Mouse (Mus musculus): ENCODE measurements at regions not wholly inside any gene's neighbourhood (a gene's known extent, or its start where the extent isn't known, plus 50 kb on each side); places are given as distances from the start of the nearest gene placed in this dataset.

DNA sequence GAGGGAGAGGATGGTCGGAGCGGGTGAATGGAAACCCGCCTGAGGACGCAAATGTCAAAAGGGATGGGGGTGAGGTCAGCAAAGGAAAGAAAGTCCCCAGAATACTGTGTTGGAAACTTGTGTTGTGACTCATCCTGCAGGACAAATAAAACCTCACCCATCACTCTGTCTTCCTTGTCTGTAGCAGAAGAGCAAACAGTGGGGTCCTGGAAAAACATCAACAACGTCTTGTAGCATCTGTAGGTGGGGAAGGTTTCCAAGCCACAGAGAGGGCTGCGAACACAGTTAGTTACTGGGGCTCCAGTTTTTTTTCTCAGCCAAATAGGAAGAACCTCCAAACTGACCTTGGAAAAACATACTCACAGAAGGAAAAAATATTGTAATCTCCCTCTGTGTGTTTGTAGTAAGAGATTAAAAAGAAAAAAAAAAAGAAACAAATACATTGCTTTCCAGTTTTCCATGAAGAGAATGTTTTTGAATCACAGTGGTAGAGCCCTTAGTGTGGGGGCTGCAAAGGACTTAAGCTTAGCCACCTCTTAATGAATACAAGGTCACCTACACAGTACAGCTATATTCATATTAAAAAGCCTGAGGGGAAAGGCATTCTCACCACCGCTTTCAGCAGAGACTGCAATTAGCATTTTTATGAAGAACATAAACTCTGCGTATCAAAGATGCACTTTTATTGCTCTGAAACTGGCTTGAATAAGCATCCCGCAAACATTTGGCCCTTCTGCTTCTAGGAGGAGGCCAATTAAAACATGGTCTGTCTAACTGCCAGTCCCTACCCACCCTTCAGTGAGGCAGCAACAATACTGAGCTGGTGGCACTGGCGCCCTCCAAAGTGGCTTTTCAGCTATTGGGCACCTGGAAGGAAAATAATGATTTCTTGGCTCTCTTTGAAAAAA, 198.6 kb upstream of the Tprg start:
- no peak for DNase-seq (ENCODE audit: low spot score in 2 of 2)

DNA sequence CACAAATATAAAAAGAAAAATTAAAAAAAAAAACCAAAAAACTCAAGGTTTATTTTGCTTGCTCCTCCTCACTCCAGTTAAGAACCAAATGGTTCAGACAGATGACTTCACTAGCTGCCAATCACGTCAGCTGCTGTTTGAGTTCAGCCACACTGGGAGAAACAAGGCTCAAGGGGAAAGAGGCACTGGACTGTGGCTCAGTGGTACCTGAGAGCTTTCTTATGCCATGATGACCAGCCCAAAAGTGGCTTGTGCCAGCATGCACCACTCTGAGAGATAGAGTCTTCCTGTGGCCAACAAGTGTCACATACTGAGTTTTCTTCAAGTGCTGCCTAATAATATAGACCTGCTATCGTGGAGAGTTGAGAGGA, 198.0 kb upstream of the Tprg start:
- no peak for DNase-seq (ENCODE audit: low spot score in 2 of 2)

DNA sequence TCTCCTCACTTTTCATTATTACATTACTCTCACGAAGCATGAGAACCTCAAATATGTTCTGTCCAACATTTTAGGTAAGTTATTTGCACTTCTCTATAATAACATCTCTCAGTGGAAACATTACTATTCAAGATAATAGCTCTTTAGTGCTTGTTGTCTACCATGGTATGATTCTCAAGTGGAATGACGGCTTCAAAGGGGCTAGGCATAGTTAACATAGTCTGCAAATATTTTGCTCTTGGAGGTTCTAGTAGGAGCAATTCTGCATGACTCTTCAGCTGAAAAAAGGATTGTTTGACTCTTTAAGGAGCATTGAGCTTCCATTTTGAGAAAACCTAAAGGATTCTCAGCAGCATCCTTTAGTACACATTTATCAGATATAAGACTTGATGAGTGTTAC, 182.5 kb upstream of the Tprg start:
- DNase-seq (ENCODE audit: low spot score in 2 of 2), result no peak

DNA sequence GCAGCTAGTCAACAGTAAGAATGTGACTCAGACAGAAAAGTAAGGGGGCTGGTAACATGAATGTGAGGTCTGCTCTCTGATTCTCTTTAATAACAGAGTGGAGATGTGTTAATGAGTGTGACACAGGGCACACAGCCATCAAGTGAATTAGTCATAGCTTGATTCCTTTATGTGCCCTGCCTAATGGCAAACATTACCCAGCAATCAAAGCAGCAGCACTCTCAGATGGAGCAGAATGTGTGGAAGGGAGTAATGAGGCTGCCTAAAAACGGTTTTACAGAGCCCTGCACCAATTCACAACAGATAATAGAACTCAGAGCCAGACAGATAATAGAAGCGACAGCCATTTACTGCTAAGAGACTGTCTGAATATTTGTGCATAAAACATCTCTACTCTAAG, 182.0 kb upstream of the Tprg start:
- no peak for DNase-seq (ENCODE audit: low spot score in 2 of 2)

DNA sequence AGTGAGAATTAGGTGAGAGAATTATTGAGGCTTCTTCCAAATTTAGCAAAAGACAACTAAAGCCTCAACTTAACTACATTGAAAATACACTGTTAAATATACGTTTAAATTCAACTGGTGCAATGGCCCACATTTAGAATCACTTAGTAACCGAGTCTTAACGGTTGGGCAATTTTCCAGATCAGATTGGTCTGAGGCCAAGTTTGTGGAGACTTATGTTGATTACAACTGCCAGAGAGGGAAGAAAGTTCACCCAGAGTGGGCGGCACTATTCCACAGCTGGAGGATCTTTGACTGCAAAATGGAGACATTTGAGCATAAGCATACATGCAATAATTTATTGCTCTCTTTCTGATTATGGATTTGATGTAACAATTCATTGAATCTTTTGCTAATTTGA, 146.5 kb upstream of the Tprg start:
- no peak for DNase-seq (ENCODE audit: low spot score in 2 of 2)

DNA sequence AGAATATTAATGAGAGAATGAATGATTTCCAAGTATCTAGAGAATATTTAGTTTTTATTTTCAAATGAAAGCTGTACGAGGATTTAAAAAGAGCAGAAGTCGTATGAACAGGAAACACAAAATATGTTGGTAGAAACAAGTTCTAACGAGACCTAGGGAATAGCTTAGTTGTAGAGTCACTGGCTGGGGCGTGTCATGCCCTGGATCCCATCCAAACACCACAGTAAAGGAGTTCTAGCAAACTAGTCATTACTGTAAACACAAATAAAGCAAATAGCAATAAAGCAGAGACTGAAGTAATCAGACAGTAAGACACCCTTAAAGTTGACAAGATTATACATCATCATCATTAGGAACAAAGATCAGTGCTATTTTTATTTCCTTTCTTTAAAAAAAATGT, 139.1 kb upstream of the Tprg start:
- DNase-seq (ENCODE audit: low spot score in 2 of 2), result no peak

DNA sequence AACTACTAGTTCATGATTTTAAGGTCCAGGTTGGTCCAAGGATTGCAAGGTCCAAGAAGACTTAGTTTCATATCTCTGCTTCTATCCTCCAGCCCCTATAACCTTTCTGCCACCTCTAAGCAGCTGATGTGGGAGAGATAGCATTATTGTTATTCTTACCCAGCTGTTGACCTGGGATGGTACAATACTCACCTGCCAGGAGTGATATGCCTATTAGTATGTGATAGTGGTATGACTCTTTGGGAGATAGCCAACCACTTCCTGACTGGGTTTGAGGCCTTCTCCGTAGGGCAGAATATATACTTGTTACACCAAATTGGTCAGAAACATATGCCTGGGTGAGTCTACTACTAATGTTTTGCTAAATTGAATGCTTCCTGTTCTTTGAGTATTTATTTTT, 137.4 kb upstream of the Tprg start:
- no peak for DNase-seq (ENCODE audit: low spot score in 2 of 2)

DNA sequence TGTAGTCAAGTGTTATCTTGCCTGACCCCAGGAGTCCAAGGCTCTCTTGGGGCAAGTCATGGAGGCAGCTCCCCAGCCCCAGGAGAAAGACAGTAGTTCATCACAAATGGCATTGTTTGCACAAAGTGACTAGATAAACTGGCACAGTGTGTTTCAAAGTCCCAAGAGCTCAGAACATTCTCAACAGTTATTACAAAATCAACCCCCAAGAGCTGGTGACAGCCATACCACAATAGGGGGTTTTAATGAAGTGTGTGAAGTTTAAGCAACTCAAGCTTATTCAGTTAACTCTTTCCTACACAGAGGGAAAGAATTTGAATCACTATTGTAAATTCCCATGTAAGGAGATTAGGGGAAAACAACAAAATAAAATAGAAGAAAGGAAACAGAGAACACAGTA, 109.7 kb upstream of the Tprg start:
- no peak for DNase-seq (ENCODE audit: low spot score in 2 of 2)

DNA sequence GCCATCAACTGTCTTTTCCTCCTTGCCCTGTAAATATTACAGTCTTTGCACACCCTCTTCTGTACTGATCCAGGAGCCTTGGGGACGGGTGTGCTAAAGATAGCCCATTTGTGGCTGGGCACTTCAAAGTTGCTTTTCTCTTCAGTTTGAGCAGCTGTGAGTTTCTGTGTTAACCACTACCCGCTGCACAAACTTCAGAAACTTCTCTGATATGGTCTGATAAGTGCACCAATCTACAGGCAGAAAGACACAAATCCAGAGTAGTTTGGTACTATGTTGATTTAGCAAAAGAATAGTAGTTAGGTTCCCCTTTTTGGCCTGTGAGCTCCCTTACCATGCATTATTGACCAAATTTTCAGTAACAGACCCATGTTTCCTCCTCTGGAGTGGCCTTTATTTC, 108.6 kb upstream of the Tprg start:
- no peak for DNase-seq (ENCODE audit: low spot score in 2 of 2)

DNA sequence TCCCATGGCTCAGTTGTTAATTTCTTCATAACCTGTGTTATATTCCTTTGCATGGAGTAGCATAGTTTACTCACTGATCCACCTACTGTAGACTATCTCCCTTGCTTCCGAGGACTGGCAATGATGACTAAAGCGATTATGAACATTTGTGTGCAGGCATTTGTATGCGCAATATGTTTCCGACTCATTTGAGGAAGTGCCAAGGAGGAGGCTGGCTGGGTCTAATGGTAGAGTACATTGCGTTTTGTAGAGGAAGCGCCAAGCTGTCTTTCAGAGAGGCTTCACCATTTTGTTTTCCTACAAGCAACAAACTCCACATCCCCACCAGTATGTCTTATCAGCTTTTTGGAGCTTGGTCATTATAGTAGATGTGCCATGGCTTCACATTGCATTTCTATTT, 104.7 kb upstream of the Tprg start:
- DNase-seq (ENCODE audit: low spot score in 2 of 2), result peak; percentile 44 to 61

DNA sequence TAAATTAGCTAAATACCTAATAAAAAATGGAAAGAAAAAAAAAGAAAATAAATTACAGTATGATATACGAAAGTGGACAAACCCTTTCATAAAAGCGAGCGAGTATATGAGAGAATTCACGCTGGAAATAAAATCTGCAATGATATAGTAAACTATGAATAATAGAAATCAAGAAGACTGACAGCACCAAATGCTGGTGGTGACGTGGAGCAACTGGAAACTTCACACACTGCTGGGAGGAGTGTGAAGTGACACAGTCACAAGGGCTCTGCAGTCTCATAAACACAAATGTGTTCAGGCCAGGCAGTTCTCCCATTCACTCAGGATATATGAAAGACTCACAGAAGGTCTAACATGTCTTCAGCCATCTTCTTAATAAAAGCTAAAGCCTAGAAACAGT, 89.5 kb upstream of the Tprg start:
- no peak for DNase-seq (ENCODE audit: low spot score in 2 of 2)

DNA sequence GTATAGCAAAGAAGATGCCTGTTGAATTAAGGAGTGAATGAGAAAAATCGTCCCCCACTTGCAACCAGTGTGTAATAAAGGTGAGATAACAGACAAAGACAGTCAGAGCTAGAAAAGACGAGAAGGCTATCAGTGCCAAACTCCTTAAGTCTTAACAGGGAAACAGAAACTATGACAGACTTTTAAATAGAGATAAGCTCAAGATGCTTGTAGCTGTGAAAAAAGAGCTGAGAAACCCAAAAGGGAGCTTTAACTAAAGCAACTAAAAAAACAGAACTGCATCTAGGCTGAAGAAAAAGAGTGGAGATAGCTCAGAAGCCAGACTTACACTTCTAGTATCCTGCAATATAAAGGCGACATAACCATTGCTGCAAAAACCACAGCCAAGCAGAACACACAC, 87.8 kb upstream of the Tprg start:
- no peak for DNase-seq (ENCODE audit: low spot score in 2 of 2)

DNA sequence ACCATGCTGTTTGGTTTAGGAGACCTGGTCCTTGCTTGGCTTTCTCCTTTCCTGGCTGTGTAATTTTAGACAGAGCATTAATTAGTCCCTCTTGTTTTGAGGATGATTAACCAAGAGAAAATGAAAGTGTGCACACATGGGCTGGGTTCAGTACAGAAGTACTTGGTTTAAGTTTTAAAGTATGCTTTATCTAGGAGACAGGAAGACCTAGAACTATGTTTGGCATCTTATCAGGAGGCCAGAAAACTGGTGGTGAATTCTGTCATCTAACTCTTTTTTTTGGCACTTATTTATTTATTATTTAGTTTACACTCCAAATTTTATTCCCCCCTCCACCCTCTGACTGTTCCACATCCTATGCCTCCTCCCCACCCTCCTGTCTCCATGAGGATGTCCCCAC, 86.6 kb upstream of the Tprg start:
- no peak for DNase-seq (ENCODE audit: low spot score in 2 of 2)

DNA sequence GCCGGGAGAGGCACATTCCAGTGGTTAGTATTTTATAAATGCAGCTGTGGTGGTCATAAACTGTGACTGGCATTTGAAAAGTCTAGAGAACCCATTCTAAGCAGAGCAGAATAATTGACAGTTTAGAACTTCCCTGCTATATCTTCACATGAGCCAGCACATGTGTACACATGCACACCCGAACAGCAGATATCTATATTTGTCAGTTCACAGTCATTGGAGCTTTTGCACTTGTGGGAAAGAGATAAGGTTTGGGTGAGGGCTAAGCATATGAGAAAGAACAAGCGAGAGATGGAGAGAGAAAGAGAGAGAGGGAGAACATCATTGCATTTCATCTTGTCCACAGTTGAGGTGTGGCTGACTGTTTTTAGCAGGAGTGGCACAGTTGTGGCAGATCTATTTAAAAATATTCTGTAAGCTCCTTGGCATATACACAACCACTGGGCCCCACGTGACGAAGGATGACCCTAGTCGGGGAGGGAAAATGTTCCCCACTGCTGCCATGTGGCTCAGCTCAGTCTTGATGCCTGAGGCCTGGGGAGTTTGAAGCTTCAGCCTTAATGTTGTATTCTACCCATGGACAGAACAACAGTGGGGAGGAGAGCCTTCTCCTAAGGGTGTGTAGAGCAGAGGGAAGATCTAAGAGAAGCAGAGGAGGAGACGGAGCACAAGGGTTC, 85.4 kb upstream of the Tprg start:
- DNase-seq (ENCODE audit: low spot score in 2 of 2), result no peak

DNA sequence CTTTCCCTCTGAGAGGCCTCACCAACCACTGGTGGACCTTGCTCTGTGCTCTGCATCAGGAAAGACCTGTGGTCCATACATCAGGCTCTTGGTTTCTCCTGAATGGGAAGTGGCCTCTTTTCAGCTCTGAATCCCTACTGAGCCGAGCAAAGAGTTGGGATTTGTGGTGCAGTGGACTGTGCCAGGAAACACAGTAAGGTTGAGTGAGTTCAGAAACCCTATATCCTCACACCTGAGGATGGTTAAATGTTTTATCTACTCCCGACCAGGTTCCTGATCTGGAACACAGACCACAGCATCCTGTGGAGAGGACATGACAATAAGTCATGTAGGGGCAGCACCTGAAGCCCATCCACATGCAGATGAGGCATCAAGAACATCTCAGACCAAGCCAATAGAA, 73.4 kb upstream of the Tprg start:
- DNase-seq (ENCODE audit: low spot score in 2 of 2), result no peak

DNA sequence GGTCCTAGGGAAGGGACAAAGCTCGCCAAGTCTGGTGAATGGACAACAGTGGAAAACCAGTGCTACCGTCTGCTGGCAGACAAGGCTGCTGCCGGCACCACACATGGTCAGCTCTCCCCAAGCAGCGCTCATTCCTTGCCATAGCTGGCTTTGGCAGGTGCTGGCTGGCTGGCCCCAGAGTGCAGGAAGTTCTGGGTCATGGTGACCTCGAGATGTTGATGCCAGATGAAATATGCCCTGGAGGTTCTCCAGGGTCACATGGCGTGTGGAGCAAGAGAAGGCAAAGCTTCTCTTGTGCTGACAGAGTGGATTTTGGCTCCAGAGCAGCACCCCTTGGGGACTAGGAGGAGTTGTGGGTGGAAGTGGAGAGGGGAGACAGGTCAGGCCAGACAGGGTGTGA, 66.1 kb upstream of the Tprg start:
- DNase-seq (ENCODE audit: low spot score in 2 of 2), result no peak

DNA sequence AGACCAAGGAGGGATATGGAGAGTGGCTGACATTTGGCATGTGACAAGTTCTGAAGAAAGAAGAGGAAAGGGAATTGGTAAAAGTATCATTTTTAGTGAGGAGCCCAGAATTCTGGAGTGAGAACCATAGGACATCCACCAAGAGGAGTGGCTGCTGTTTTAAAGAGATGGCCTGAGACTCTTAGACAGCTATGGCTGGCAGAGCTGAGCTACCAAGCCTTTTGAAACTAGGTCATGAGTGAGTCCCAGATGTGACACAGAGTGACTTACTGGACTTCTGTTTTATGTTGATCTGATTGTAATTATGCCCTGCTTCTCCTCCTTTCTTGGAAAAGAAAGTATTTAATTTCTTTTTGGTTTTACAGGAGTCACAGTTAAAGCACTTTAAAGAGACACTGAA, 61.8 kb upstream of the Tprg start:
- DNase-seq (ENCODE audit: low spot score in 2 of 2), result no peak

All from layer of hippocampus, adult 8-10 months (tissue).